Mouse (Mus musculus) gastrocnemius, postnatal 36 days (tissue): Measurements from ENCODE around the gene 2610528A11Rik. TPM values are rescaled to one million over a fixed set of nuclear protein-coding genes. Genes with fewer than 3 reads are reported as not detected.

Experiments
- DNase-seq, 2 experiments: peaks; one replicate each; pipeline ENCODE4 v3.0.0; 2022
- intact Hi-C: fragments of 180-260 bp; cut with DNase I; formaldehyde crosslinking; loops from one replicate; pipeline ENCODE4 v1.15.1; 2025
- total RNA-seq, 2 experiments: library from RNA; stranded (reverse); gene quantifications; 2 replicates each; pipeline ENCODE4 v1.2.3; 2021

The 2610528A11Rik gene
- total RNA-seq, 2 experiments from 2014 or later, result 0.52 TPM; not detected in 1

DNA sequence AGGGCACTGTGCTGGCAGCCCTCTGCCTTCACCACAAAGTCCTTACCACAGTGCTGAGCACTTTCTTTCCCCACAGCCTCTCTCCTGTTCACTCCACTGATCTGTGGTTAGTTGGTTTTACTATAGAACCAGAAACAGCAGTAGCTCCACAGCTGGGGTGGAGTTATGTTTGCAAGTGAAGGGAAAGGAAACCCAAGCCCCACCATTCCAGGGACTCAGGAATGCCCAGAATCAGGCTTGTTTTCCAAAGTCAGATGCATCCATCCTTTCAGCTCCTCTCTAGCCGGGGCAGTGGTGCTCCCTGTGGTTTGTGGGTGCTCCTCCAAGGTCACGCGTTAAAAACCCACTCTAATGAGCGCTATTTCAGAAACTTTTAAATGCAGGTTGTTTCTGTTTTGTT lies 18.3 kb downstream of the 2610528A11Rik start:
- intact Hi-C loops, result no loop called here
- no peak for DNase-seq

DNA sequence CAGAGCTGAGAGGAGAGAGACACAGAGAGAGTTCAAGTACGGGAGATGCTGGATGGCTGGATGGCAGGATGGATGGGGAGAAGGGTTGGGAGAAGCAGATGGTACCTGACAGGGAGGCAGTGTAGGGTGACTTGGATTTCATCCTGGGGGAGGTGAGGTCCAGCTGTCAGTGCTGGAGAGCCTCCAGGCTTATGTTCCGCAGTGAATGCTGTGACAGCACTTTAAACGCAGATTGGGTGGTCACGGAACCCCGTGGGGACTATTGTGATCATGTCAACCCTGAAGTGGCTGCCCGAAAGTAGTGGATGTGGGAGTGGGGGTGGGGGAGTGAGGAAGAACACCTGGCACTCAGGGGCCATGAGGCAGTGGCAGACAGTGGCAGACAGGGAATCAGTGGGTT lies 19.4 kb downstream of the 2610528A11Rik start:
- intact Hi-C loops, result no loop called here
- DNase-seq, result no peak

DNA sequence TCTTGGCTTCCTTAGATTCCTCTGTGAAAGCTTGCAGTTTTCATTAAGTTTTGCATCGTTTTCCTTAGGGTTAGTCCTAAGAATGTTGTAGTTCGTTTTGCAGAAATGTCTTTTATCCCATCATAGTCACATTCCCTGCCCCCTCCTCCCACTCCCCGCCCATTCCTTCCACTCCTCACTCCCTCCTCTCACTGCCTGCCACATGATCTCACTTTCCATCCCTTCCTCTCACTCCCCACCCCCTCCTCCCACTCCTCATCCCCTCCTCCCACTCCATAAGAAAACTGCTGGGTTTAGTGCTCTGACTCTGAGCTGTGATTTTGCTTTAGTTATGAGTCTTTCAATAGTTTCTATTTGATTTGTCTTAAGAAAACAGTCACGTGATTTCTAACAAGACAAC lies 30.1 kb downstream of the 2610528A11Rik start:
- intact Hi-C loops, result no loop called here
- no peak for DNase-seq

DNA sequence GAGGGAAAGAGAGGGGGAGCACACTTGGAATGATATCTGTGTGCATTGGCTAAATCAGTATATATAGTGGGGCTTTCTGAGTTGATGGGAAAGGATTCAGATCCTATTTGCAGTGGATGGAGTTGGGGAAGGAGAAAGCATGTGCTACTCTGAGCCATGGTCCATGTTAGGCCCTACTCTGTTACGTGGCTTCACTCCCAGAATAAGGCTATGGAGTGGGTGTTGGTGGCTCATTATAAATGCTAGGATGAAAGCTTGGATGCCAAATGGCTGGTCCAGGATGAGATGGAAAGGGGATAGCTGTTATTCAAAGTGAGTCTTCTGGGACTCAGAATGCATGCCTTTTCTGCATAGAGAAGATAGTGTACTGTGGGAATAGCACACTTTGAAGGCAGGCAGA lies 33.1 kb downstream of the 2610528A11Rik start:
- no peak for DNase-seq
- intact Hi-C loops, result no loop called here

DNA sequence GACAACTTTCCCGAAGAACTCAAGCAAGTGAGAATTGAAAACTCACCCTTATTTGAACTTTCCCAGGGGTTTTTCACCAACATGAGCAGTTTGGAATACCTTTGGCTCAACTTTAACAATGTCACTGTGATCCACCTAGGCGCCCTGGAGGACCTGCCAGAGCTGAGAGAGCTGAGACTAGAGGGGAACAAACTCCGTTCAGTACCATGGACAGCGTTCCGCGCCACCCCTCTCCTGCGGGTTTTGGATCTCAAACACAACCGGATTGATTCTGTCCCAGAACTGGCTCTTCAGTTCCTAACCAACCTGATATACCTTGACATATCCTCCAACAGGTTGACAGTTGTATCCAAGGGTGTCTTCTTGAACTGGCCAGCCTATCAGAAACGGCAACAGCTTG lies 45.3 kb downstream of the 2610528A11Rik start:
- DNase-seq, result no peak
- intact Hi-C loops, result no loop called here

DNA sequence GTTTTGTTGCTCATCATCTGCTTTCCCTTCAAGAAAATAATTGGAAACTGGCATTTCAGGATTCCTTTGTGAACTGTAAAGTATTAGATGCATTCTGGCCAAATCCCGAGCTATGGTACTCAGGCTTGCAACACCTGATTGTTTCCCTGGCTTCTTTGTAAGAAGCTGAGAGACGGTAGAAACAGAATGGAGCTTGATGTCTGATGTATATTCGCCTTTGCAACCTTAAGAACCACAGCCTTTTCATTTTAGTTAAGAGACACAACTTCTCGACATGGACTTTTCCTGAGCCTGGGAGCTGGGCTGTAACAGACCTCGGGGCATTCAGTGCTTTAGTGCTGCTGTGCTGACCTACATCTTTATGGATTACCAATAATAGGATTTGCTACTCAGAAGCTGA lies 46.2 kb downstream of the 2610528A11Rik start, which contains the start of gene Lrit2:
Gene Lrit2 (plus strand): TSS at position 301 of the 400 bp plus-strand sequence.
- intact Hi-C loops, result no loop called here

DNA sequence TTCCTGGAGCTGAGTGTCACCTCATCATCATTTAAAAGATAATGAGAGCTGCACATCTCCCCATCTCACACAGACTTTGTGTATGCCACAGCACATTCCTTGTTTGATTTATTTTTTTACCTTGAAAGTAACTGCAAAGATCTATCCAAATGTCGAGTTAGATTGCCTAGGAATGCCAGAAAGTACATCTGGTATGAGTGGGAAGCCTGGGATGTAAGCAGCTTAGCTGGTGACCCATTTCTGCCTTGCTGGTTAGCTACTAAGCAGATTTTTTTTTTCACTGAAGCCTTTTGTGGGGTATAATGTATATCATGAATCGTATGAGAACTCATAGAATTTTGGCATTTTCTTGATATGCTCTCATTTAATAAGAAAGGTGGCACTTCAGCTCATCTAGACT lies 47.2 kb downstream of the 2610528A11Rik start:
- intact Hi-C loops, result no loop called here
- no peak for DNase-seq

More for the DNA sequence above, 46.2 kb downstream of the 2610528A11Rik start, which contains the start of gene Lrit2:
- DNase-seq, result no peak

DNA sequence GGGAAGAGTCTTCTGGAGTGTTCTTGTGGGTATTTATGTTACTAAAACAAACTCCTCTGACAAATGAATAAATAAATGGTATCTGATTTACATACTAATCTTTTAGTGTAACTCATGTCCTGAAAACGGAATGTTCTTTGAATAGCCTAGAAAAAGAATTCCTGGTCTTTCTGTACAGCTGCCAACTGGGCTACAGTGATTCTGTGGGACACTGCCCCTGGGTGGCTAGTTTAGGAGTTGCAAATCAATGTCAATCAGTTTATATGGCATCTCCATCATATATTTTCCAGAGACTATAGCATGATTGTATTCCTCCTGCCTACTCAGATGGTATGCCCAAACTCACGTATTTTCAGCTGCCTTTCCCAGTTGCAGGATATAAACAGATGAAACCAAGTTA lies 49.0 kb downstream of the 2610528A11Rik start:
- DNase-seq, result no peak
- intact Hi-C loops, result no loop called here

Other genes with a start within 250 kb of the 2610528A11Rik start
- 10 to 100 TPM; 61.2 to 63.1 TPM for gene Ccser2, start 145.2 kb downstream of the 2610528A11Rik start, total RNA-seq
- not detected for gene Rgr, start 65.1 kb downstream of the 2610528A11Rik start, total RNA-seq
- not detected for gene Lrit1, start 59.2 kb downstream of the 2610528A11Rik start, total RNA-seq
- not detected for gene Lrit2, start 46.1 kb downstream of the 2610528A11Rik start, total RNA-seq
- not detected for gene Cdhr1, start 15.7 kb downstream of the 2610528A11Rik start, total RNA-seq
- gene Ghitm, start 21.2 kb upstream of the 2610528A11Rik start, total RNA-seq, result 100 to 1,000 TPM; 399 to 418 TPM